Mouse (Mus musculus) embryonic facial prominence, embryonic 12.5 days (tissue): Measurements from ENCODE around the gene Nanog. TPM values are rescaled to one million over a fixed set of nuclear protein-coding genes. Genes with fewer than 3 reads are reported as not detected.

Experiments used
- polyA plus RNA-seq: library from polyadenylated mRNA; unstranded; fragments of >200 nt; fragmentation: Nextera tagmentation; extraction: Ambion mirVana; gene quantifications from 2 replicates; pipeline ENCODE4 v1.2.1, GENCODE M21; 2016

Gene Nanog
- polyA plus RNA-seq, 1 experiment from 2014 or later: 0.33 TPM

Other genes with a start within 250 kb of the Nanog start
- 46.2 and 49.7 TPM in 2 replicates for gene Rimklb, start 208.7 kb upstream of the Nanog start, polyA plus RNA-seq
- gene Mfap5, start 201.6 kb upstream of the Nanog start, polyA plus RNA-seq: 3.0 and 3.1 TPM in 2 replicates
- not detected in 2 replicates for gene Aicda, start 153.7 kb upstream of the Nanog start, polyA plus RNA-seq
- 1.7 and 2.0 TPM in 2 replicates for gene Apobec1, start 105.0 kb upstream of the Nanog start, polyA plus RNA-seq
- 0.14 TPM in 1 of 2 replicates, not detected in the other for gene Gdf3, start 97.4 kb upstream of the Nanog start, polyA plus RNA-seq
- gene Dppa3, start 81.1 kb upstream of the Nanog start, polyA plus RNA-seq: 0.34 TPM in 1 of 2 replicates, not detected in the other
- 31.5 and 32.7 TPM in 2 replicates for gene Slc2a3, start 94.2 kb downstream of the Nanog start, polyA plus RNA-seq
- gene Foxj2, start 112.4 kb downstream of the Nanog start, polyA plus RNA-seq: 6.7 TPM in 2 replicates
- gene C3ar1, start 148.7 kb downstream of the Nanog start, polyA plus RNA-seq: 2.3 and 2.5 TPM in 2 replicates
- gene Necap1, start 167.0 kb downstream of the Nanog start, polyA plus RNA-seq: 59.6 and 65.4 TPM in 2 replicates
- 0.90 and 0.93 TPM in 2 replicates for gene Clec4a1, start 214.4 kb downstream of the Nanog start, polyA plus RNA-seq
- 0.50 and 0.79 TPM in 2 replicates for gene Clec4a3, start 245.0 kb downstream of the Nanog start, polyA plus RNA-seq